Mouse (Mus musculus) embryonic facial prominence, embryonic 13.5 days (tissue): ENCODE data around the gene Sobp. TPM values are rescaled to one million over a fixed set of nuclear protein-coding genes. Genes with fewer than 3 reads are reported as not detected.

Source experiments
- ATAC-seq: fragments of 200-750 bp; cut with Nextera tagmentation; 2 replicates; pipeline ENCODE4 v1.8.0; 2017; ENCODE audit warnings: low read depth; ENCODE audit not compliant: insufficient number of reproducible peaks, insufficient read depth, low FRiP score, low TSS enrichment
- H3K27ac ChIP-seq: fragments of 300-500 bp; sonication (generic); 2 replicates; pipeline ENCODE4 v1.5.1; 2015; ENCODE audit warnings: moderate library complexity, mild to moderate bottlenecking, inconsistent platforms
- H3K27me3 ChIP-seq: fragments of 300-500 bp; sonication (generic); 2 replicates; pipeline ENCODE4 v1.6.1; 2015; ENCODE audit warnings: mild to moderate bottlenecking, inconsistent platforms
- H3K36me3 ChIP-seq: fragments of 300-500 bp; sonication (generic); 2 replicates; pipeline ENCODE4 v1.6.1; 2015; ENCODE audit warnings: mild to moderate bottlenecking, inconsistent platforms
- H3K4me1 ChIP-seq: fragments of 300-500 bp; sonication (generic); 2 replicates; pipeline ENCODE4 v1.6.1; 2015; ENCODE audit warnings: inconsistent platforms
- H3K4me2 ChIP-seq: fragments of 300-500 bp; sonication (generic); 2 replicates; pipeline ENCODE4 v1.6.1; 2015; ENCODE audit warnings: moderate library complexity, mild to moderate bottlenecking, inconsistent platforms
- H3K4me3 ChIP-seq: fragments of 300-500 bp; sonication (generic); 2 replicates; pipeline ENCODE4 v1.5.1; 2015; ENCODE audit warnings: mild to moderate bottlenecking, inconsistent platforms
- H3K9ac ChIP-seq: fragments of 300-500 bp; sonication (generic); 2 replicates; pipeline ENCODE4 v1.6.1; 2015; ENCODE audit warnings: mild to moderate bottlenecking, inconsistent platforms
- H3K9me3 ChIP-seq: fragments of 300-500 bp; sonication (generic); 2 replicates; pipeline ENCODE4 v1.6.1; 2016; ENCODE audit warnings: inconsistent platforms
- WGBS: fragments of 180-500 bp; shearing (Covaris S2); methylation state at CpG from one replicate; pipeline ENCODE4 v1.1.7; 2015; ENCODE audit warnings: mixed read lengths; 5-methylcytosine and 5-hydroxymethylcytosine counted together
- polyA plus RNA-seq: library from polyadenylated mRNA; unstranded; fragments of >200 nt; fragmentation: Nextera tagmentation; extraction: Ambion mirVana; gene quantifications from 2 replicates; pipeline ENCODE4 v1.2.1, GENCODE M21; 2015

The Sobp gene
- polyA plus RNA-seq, 1 experiment from 2014 or later = 5.4 TPM

GRCm38 (mm10) chr10:42961771-42962170, 212.6 kb downstream of the Sobp start:
- Histone ChIP-seq H3K4me3 (no peak overlapping the region), H3K36me3 (no peaks in the 10 kb centered on the region), H3K4me1 (peaks cover 39% of the 10 kb centered on the region), H3K9me3 (no peaks in the 10 kb centered on the region), H3K27ac (peak overlapping the region; percentile 60), H3K27me3 (peaks cover 30% of the 10 kb centered on the region), H3K4me2 (peak overlapping the region; percentile 35; the same call in 1 of the 2 replicates), H3K9ac (no peak overlapping the region)
- 24% methylated on average over 6 of the region's 6 CpGs for WGBS
- no peak for ATAC-seq

GRCm38 (mm10) chr10:42958686-42959085, 215.6 kb downstream of the Sobp start:
- Histone ChIP-seq H3K27me3 (peaks cover 40% of the 10 kb centered on the region), H3K36me3 (no peaks in the 10 kb centered on the region), H3K9ac (no peak overlapping the region), H3K4me2 (peak overlapping the region; percentile 62), H3K9me3 (no peaks in the 10 kb centered on the region), H3K4me3 (peak overlapping the region; percentile 36; the same call in 1 of the 2 replicates), H3K4me1 (peaks cover 39% of the 10 kb centered on the region), H3K27ac (no peak overlapping the region)
- WGBS = 33% methylated on average over 4 of the region's 4 CpGs
- ATAC-seq = no peak

DNA sequence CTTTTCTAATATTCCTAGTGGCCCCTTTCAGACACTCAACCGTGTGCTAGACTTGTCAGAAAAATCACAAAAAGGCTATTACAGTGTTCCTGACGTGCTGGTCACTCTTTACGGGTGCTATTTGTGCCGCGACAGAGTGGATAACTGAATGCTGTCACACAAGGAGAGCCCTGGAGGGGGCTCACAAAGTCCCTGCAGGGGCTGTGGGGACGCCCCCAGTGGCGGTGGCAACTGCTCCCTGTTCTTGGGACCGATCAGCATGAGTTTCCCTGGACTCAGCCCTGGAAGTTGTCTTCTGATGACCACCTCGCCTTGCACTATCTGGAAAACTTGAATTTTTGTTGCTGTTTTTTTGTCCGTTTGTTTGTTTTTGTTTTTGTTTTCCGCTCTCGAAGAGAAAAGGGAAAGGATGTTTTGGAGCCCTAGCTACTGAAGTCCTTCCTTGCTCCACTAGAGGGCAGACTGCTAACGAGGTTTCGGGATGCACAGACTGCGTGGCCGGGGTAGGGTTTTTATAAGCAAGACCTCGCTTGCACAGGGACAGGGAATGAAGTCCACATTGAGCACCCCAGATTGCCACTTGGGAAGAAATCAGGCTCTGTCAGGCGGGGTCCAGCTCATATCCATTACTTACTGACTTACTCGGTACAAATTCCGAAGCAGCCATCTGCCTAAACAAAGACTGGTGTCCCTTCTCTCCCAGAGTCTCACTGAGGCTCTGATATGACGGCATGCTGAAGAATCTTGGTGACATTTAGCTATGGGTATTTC, 216.3 kb downstream of the Sobp start:
- H3K4me2 ChIP-seq = peak overlapping the region; percentile 62
- ATAC-seq = no peak
- WGBS = 3% methylated on average over 21 of the region's 21 CpGs

DNA sequence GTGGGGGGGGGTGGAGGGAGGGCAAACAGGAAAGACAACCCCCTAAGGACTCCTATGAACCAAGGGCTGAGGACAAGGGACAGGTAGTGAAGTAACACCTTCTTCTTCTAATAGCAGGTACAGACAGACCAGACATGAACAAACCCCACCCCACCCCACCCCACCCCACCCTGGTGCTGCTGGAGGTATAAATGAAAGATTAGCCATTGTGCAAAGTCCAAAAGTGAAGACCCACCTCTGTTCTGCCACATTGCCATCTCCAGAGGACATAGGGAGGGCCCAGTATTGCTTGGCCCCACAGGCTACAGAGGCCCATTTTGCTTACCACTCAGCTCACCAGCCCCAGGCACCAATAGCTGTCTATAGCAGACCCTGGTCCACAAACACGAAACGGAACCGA, 219.1 kb downstream of the Sobp start:
- Histone ChIP-seq H3K4me3 (no peak overlapping the region), H3K9me3 (no peaks in the 10 kb centered on the region), H3K4me1 (peaks cover 28% of the 10 kb centered on the region), H3K27ac (no peak overlapping the region), H3K36me3 (no peaks in the 10 kb centered on the region), H3K4me2 (no peak overlapping the region), H3K27me3 (peaks cover 35% of the 10 kb centered on the region), H3K9ac (no peak overlapping the region)
- no peak for ATAC-seq
- 93% methylated on average over 3 of the region's 3 CpGs for WGBS

More for the DNA sequence above, 216.3 kb downstream of the Sobp start:
- Histone ChIP-seq H3K27me3 (peaks cover 37% of the 10 kb centered on the region), H3K4me1 (peaks cover 39% of the 10 kb centered on the region), H3K9ac (peak overlapping the region; percentile 66), H3K36me3 (no peaks in the 10 kb centered on the region), H3K4me3 (peak overlapping the region; percentile 36), H3K9me3 (no peaks in the 10 kb centered on the region), H3K27ac (no peak overlapping the region)

GRCm38 (mm10) chr10:42953601-42954000, 220.7 kb downstream of the Sobp start:
- no peak for ATAC-seq
- H3K4me2 ChIP-seq = no peak overlapping the region
- WGBS = 77% methylated on average over 5 of the region's 5 CpGs
- peaks cover 30% of the 10 kb centered on the region for H3K4me1 ChIP-seq
- peaks cover 24% of the 10 kb centered on the region for H3K27me3 ChIP-seq
- H3K4me3 ChIP-seq = no peak overlapping the region
- H3K9me3 ChIP-seq = no peaks in the 10 kb centered on the region
- H3K36me3 ChIP-seq = no peaks in the 10 kb centered on the region
- no peak overlapping the region for H3K9ac ChIP-seq
- H3K27ac ChIP-seq = no peak overlapping the region

Other genes starting within 250 kb of the Sobp start
- gene 9030612E09Rik, start 174 bp upstream of the Sobp start, polyA plus RNA-seq = 2.3 and 2.4 TPM in 2 replicates
- gene Pdss2, start 47.0 kb upstream of the Sobp start, polyA plus RNA-seq = 13.0 and 14.7 TPM in 2 replicates